Comparison of ENCODE assay signal across 8 mouse cellular contexts in the genomic region with DNA sequence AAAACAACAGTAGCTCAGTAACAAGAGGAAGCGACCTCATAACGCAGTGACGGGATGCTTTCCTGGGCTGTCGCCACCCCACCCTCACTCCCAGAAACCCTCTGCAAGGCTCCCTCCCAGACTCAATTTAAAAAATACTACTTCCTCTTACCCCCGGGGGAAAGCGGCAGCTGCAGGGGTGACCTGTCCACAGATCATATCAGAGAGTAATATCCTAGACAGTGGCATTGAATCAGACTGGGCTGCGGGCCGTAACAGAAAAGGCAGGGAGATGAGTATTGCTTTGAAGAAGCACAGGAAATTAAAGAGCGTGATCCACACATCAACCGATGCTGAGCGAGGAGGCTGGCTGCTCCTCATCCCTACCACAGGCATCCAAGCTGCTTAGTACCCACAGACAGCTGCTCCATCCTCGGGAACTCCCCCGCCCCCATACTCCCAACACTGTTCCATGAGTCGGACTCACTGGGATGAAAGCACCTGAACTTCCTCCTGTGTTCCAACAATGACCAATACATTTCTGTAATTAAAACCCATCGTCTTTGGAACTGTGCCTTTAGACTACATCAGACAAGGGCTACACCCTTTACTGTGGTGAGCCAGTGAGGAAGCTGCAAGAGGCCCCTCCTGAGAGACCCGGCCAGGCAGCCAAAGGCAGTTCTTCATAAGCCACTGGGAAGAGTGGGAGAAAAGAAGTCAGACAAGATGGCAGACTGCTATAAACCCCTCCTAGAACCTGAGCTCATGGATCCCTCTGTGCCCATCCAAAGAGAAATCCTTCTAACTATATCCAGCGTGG.
A peak's percentile ranks its signal among the peaks of the same experiment; 100 is the strongest.
DNase-seq lines count a peak whose midpoint lies in the region; ATAC-seq and TF ChIP-seq lines count a peak whose summit lies in the region.

No protein-coding gene starts in this region.

- peaks cover 7% of the 10 kb centered on the region for H3K36me3 ChIP-seq in ES-E14 (ENCODE audit: control insufficient read depth, insufficient read depth, low read length, poor library complexity, severe bottlenecking)
- H3K36me3 ChIP-seq in embryonic facial prominence, embryonic 12.5 days, result peaks cover 4% of the 10 kb centered on the region; the same call in 1 of the 2 replicates
- H3K36me3 ChIP-seq in midbrain, embryonic 14.5 days (ENCODE audit: control insufficient read depth, insufficient read depth, low read length), result peaks cover 8% of the 10 kb centered on the region; the same call in 1 of the 2 replicates

- H3K4me3 ChIP-seq in layer of hippocampus, adult 2 months, result no peak overlapping the region; the same call in 1 of the 2 replicates
- H3K4me3 ChIP-seq in ES-E14 (ENCODE audit: insufficient read depth in 1 of 2, low read depth in 1 of 2, low read length in 2 of 2, poor library complexity in 1 of 2, severe bottlenecking in 1 of 2), result peak overlapping the region in 1 of 2 experiments; percentile 26; a peak in 2 of 4 replicates
- no peak overlapping the region for H3K4me3 ChIP-seq in embryonic facial prominence, embryonic 12.5 days
- H3K4me3 ChIP-seq in midbrain, embryonic 14.5 days (replicated peaks; ENCODE audit: low read depth, low read length), result no peak overlapping the region

- TF ChIP-seq CTCF in layer of hippocampus, adult 2 months (conservative IDR thresholded peaks at IDR 0.05), result no peak

- peak in 1 of 2 experiments; percentile 58 for DNase-seq in layer of hippocampus, adult 2 months (ENCODE audit: low spot score in 2 of 2)
- DNase-seq in layer of hippocampus, postnatal 14 days (ENCODE audit: low spot score in 2 of 2), result no peak
- DNase-seq in ES-E14 (ENCODE audit: low read depth, low spot score), result no peak
- DNase-seq in induced T-regulatory cell, adult 2 months (ENCODE audit: low read depth), result peak; percentile 76
- DNase-seq in midbrain, embryonic 14.5 days, result no peak
- DNase-seq in retina, embryonic 14.5 days (ENCODE audit: low spot score), result no peak
- DNase-seq in gastrocnemius, postnatal 4 days (ENCODE audit: low spot score in 2 of 2), result no peak

- H3K27me3 ChIP-seq in embryonic facial prominence, embryonic 12.5 days, result no peaks in the 10 kb centered on the region
- H3K27me3 ChIP-seq in midbrain, embryonic 14.5 days (ENCODE audit: control insufficient read depth, insufficient read depth, low read length), result no peaks in the 10 kb centered on the region

- 56% methylated on average over 17 of the region's 17 CpGs for WGBS in embryonic facial prominence, embryonic 12.5 days
- 60% methylated on average over 17 of the region's 17 CpGs for WGBS in midbrain, embryonic 14.5 days

- H3K4me2 ChIP-seq in embryonic facial prominence, embryonic 12.5 days (replicated peaks), result no peak overlapping the region
- H3K4me2 ChIP-seq in midbrain, embryonic 14.5 days (ENCODE audit: low read length), result no peak overlapping the region

- ATAC-seq in embryonic facial prominence, embryonic 12.5 days (ENCODE audit: insufficient number of reproducible peaks, insufficient read depth, low FRiP score, low TSS enrichment), result no peak
- ATAC-seq in midbrain, embryonic 14.5 days (ENCODE audit: low FRiP score, low TSS enrichment), result no peak

- H3K4me1 ChIP-seq in ES-E14 (ENCODE audit: control insufficient read depth in 2 of 2, insufficient read depth in 2 of 2, low read length in 2 of 2, poor library complexity in 1 of 2), result peaks cover 16 to 31% of the 10 kb centered on the region in 2 experiments
- peaks cover 51% of the 10 kb centered on the region for H3K4me1 ChIP-seq in embryonic facial prominence, embryonic 12.5 days
- peaks cover 39% of the 10 kb centered on the region for H3K4me1 ChIP-seq in midbrain, embryonic 14.5 days (ENCODE audit: control insufficient read depth, insufficient read depth, low read length)

- H3K9ac ChIP-seq in ES-E14 (ENCODE audit: insufficient read depth, low read depth, low read length, poor library complexity, severe bottlenecking), result peak overlapping the region; percentile 5; the same call in 1 of the 2 replicates
- H3K9ac ChIP-seq in embryonic facial prominence, embryonic 12.5 days, result no peak overlapping the region
- H3K9ac ChIP-seq in midbrain, embryonic 14.5 days (replicated peaks; ENCODE audit: low read length), result no peak overlapping the region

- H3K27ac ChIP-seq in layer of hippocampus, adult 2 months, result peak overlapping the region; percentile 72
- H3K27ac ChIP-seq in ES-E14 (ENCODE audit: insufficient read depth, low read depth, low read length, poor library complexity, severe bottlenecking), result peak overlapping the region; percentile 55; the same call in 1 of the 2 replicates
- peak overlapping the region; percentile 61 for H3K27ac ChIP-seq in embryonic facial prominence, embryonic 12.5 days
- peak overlapping the region; percentile 68 for H3K27ac ChIP-seq in midbrain, embryonic 14.5 days (replicated peaks; ENCODE audit: low read depth, low read length)

- in situ Hi-C loops in ES-E14 (cut with MboI; ENCODE audit: low sequenced_read_pairs in 2 of 2, unreplicated experiment in 2 of 2), result no loop called here

- no peaks in the 10 kb centered on the region for H3K9me3 ChIP-seq in ES-E14 (ENCODE audit: control insufficient read depth, insufficient read depth, low read depth, low read length)
- no peaks in the 10 kb centered on the region for H3K9me3 ChIP-seq in embryonic facial prominence, embryonic 12.5 days
- H3K9me3 ChIP-seq in midbrain, embryonic 14.5 days (ENCODE audit: control insufficient read depth, low read length), result no peaks in the 10 kb centered on the region

TF ChIP-seq in ES-E14, 5 proteins besides CTCF, POLR2A, EP300 and RAD21:
- TF ChIP-seq ZNF384 (IDR thresholded peaks at IDR 0.05; ENCODE audit: low read depth, low read length) (no peak), MAFK (IDR thresholded peaks at IDR 0.05; ENCODE audit: insufficient read depth, low read depth, low read length) (no peak), CHD2 (IDR thresholded peaks at IDR 0.05; ENCODE audit: low read depth, low read length) (no peak), ZC3H11A (IDR thresholded peaks at IDR 0.05; ENCODE audit: borderline replicate concordance, low read depth, low read length) (no peak)
TF ChIP-seq in ES-E14: peak in this region for 0.
